Mouse (Mus musculus) midbrain, embryonic 13.5 days (tissue): ENCODE measurements around the gene Fkbp7. TPM values are rescaled to one million over a fixed set of nuclear protein-coding genes. Genes with fewer than 3 reads are reported as not detected.
A peak's percentile ranks its signal among the peaks of the same experiment; 100 is the strongest.

Experiments
- ATAC-seq: fragments of 200-750 bp; cut with Nextera tagmentation; 2 replicates; pipeline ENCODE4 v1.8.0; 2017; ENCODE audit warnings: mild to moderate bottlenecking, moderate TSS enrichment, moderate library complexity
- H3K27ac ChIP-seq: fragments of 300-500 bp; sonication (generic); 2 replicates; pipeline ENCODE4 v1.5.1; 2015; ENCODE audit warnings: inconsistent platforms, mild to moderate bottlenecking, moderate library complexity
- H3K27me3 ChIP-seq: fragments of 300-500 bp; sonication (generic); 2 replicates; pipeline ENCODE4 v1.6.1; 2015; ENCODE audit warnings: mild to moderate bottlenecking, inconsistent platforms
- H3K36me3 ChIP-seq: fragments of 300-500 bp; sonication (generic); 2 replicates; pipeline ENCODE4 v1.6.1; 2015; ENCODE audit warnings: mild to moderate bottlenecking, inconsistent platforms
- H3K4me1 ChIP-seq: fragments of 300-500 bp; sonication (generic); replicated peaks from 2 replicates; pipeline ENCODE4 v1.6.1; 2015; ENCODE audit warnings: inconsistent platforms
- H3K4me2 ChIP-seq: fragments of 300-500 bp; sonication (generic); replicated peaks from 2 replicates; pipeline ENCODE4 v1.6.1; 2015; ENCODE audit warnings: moderate library complexity, mild to moderate bottlenecking, inconsistent platforms
- H3K4me3 ChIP-seq: fragments of 300-500 bp; sonication (generic); replicated peaks from 2 replicates; pipeline ENCODE4 v1.5.1; 2015; ENCODE audit warnings: mild to moderate bottlenecking, inconsistent platforms
- H3K9ac ChIP-seq: fragments of 300-500 bp; sonication (generic); replicated peaks from 2 replicates; pipeline ENCODE4 v1.6.1; 2015; ENCODE audit warnings: mild to moderate bottlenecking, inconsistent platforms
- H3K9me3 ChIP-seq: fragments of 300-500 bp; sonication (generic); 2 replicates; pipeline ENCODE4 v1.6.1; 2016; ENCODE audit warnings: mild to moderate bottlenecking, inconsistent platforms
- WGBS: fragments of 180-500 bp; shearing (Covaris S2); methylation state at CpG from one replicate; pipeline ENCODE4 v1.1.7; 2015; 5-methylcytosine and 5-hydroxymethylcytosine counted together
- polyA plus RNA-seq: library from polyadenylated mRNA; unstranded; fragments of >200 nt; fragmentation: Nextera tagmentation; extraction: Ambion mirVana; gene quantifications from 2 replicates; pipeline ENCODE4 v1.2.1, GENCODE M21; 2015

Fkbp7 gene
- polyA plus RNA-seq, 1 experiment from 2014 or later, result 15.0 TPM

DNA sequence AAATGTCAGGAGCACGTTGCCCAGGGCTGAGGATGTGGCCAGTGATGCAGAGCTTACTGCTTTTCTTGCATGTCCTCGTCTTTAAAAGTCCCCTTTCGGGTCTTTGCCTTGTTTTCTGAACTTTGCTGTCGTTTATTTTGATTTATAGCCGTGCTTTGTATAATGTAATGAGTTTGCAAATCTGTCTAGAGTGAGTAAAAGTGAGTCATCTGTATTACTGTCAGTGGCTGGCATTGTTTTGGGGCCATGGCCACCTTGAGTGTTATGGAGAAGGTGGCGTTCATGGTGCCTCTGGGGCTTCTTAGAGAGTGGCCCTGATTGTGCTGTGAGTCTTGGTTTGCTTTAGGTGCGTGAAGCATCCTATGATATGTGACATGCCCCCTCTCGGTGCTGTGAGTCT, 9.4 kb upstream of the Fkbp7 start:
- H3K9me3 ChIP-seq, result no peaks in the 10 kb centered on the region
- ATAC-seq, result no peak
- no peaks in the 10 kb centered on the region for H3K27me3 ChIP-seq
- H3K4me2 ChIP-seq, result no peak overlapping the region
- H3K4me1 ChIP-seq, result 0 out of 2 replicates have a peak, but pooled peaks cover 2% of the 10 kb centered on the region
- H3K27ac ChIP-seq, result no peak overlapping the region
- H3K9ac ChIP-seq, result no peak overlapping the region
- WGBS, result 95% methylated on average over 8 of the region's 8 CpGs
- no peak overlapping the region for H3K4me3 ChIP-seq
- H3K36me3 ChIP-seq, result peaks cover 53% of the 10 kb centered on the region

DNA sequence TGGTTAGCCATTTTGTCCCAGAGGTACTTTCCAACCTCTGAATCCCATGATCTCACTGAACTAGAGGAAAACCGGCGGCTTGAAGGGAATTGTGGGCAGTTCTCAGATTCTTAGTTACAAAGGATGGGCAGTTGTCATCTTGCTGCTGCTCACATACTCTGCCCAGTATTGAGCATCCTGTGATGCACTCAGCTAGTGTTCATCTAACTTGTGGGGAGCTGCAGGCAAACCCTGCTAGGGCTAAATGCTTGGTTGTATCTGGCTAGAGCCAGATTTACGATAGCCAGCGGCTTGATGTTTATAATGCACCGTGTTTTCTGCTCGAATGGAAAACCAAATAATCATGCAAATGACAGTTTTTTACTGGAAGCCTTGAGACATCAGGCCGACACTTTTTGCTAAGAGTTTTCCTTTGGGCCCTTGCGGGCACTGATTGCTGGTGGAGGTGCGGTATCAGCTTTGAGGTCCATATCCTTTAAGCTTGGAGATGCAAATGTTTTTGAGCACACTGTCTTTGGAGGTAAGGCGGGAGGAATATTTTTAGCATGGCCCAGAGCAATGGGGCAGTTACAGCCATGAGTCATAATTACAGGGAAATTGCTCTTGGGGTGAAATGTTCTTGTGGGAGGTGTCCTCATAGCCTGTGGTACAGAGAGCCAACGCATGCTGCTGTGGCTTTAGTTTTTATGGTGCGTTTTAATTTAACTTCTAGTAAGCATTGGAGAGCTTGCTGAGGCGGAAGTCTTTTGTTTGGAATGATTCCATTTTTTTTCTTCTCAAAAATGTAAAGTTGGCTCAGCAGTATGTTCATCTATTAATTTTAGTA, 3.7 kb upstream of the Fkbp7 start:
- H3K4me2 ChIP-seq, result peak overlapping the region; percentile 75
- H3K36me3 ChIP-seq, result peaks cover 8% of the 10 kb centered on the region; the same call in 1 of the 2 replicates
- WGBS, result 69% methylated on average over 13 of the region's 13 CpGs
- no peaks in the 10 kb centered on the region for H3K9me3 ChIP-seq
- no peak for ATAC-seq
- H3K9ac ChIP-seq, result peak overlapping the region; percentile 88
- H3K4me1 ChIP-seq, result peaks cover 26% of the 10 kb centered on the region
- peak overlapping the region; percentile 92 for H3K4me3 ChIP-seq
- no peaks in the 10 kb centered on the region for H3K27me3 ChIP-seq
- no peak overlapping the region for H3K27ac ChIP-seq

DNA sequence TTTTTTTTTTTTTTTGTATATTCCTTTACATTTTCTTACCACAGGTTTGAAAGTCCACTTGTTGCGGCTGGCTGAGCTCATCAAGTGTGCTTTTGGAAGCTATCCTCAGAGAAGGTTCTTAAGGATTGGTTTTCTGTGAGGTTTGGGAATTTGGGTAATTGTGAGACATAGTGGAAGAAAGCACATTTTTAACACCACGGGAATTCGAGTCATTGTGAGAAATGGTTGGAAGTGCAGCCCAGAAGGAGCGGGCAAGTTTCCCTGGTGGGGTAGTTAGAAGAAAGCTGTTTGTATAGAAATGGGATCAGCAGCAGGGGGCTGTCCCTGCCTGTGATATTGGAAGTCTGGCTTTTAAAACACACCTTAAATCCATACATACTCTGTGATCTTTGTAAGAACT, 3.0 kb upstream of the Fkbp7 start:
- WGBS, result 12% methylated on average over 4 of the region's 4 CpGs
- Histone ChIP-seq H3K9me3 (no peaks in the 10 kb centered on the region), H3K27ac (no peak overlapping the region), H3K4me3 (peak overlapping the region; percentile 92), H3K36me3 (peaks cover 6% of the 10 kb centered on the region; the same call in 1 of the 2 replicates), H3K4me2 (peak overlapping the region; percentile 75), H3K27me3 (no peaks in the 10 kb centered on the region), H3K9ac (peak overlapping the region; percentile 88), H3K4me1 (peaks cover 28% of the 10 kb centered on the region)
- ATAC-seq, result no peak

DNA sequence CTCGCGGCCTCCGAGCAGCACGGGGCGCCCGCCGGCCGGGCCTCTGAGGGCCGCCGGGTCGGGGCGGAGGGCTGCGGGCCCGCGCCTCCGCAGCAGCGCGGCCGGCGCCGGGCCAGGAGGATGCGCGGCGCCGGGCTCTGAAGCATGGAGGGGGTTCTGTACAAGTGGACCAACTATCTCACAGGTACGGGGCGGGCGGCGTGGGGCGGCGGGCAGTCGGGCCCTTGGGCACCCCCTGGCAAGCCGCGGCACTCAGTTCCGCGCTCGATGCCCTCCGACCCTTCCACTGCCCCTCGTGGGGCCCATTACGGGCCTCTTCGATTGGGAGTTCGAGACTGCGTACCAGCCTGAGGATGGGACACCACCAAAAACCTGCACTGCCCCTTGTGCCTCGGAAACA, 2.5 kb upstream of the Fkbp7 start:
- peak; percentile 74 for ATAC-seq
- WGBS, result 3% methylated on average over 40 of the region's 44 CpGs
- H3K4me3 ChIP-seq, result peak overlapping the region; percentile 92

DNA sequence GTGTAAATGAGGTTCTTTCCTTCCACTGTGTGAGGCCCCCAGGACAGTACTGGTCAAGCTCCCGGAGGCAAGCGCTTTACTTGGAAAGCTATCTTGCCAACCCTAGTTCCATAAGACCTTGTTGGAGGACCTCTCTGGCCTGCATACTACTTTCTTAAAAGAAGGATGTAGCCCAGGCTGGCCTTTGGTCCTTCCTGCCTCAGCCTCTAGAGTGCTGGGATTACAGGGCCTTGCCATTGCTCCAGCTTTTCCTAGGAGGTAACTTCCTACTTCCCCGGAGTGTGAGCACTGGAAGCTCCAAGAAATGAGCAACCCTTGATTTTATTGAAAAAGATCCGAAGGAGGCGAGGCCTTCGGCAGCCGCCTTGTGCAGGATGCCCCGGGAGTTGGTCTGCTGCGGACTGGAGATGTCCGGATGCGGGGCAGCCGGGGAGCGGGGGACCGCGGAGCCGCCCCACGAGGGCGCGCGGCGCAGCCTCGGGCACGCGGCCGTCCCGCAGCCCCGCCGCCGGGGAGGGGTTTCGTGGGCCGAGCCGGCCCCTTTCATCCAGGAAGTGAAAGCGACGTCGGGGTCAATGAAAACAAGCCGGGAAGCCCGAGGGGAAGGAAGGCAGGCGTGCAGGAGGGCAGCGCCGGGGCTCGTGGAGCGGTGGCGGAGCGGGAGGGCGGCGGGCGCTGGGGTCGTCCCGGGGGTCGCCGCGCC, 2.0 kb upstream of the Fkbp7 start, which contains the start of gene Plekha3:
TSS of gene Plekha3 (plus strand) at position 557 of the 703 bp plus-strand sequence.
- peak within 1 kb of the TSS; percentile 82 for H3K27ac ChIP-seq
- no peaks in the 10 kb centered on the region for H3K27me3 ChIP-seq
- 4% methylated on average over 51 of the region's 52 CpGs for WGBS
- peak within 1 kb of the TSS; percentile 88 for H3K9ac ChIP-seq
- peak; percentile 77 for ATAC-seq
- H3K4me2 ChIP-seq, result peak within 1 kb of the TSS; percentile 75
- H3K9me3 ChIP-seq, result no peaks in the 10 kb centered on the region
- peak within 1 kb of the TSS; percentile 92 for H3K4me3 ChIP-seq
- peaks cover 28% of the 10 kb centered on the region for H3K4me1 ChIP-seq
- peaks cover under 1% of the 10 kb centered on the region; the same call in 1 of the 2 replicates for H3K36me3 ChIP-seq

More for the DNA sequence above, 2.5 kb upstream of the Fkbp7 start:
- peak overlapping the region; percentile 75 for H3K4me2 ChIP-seq
- H3K27ac ChIP-seq, result peak overlapping the region; percentile 82
- peaks cover 5% of the 10 kb centered on the region; the same call in 1 of the 2 replicates for H3K36me3 ChIP-seq
- no peaks in the 10 kb centered on the region for H3K27me3 ChIP-seq
- peak overlapping the region; percentile 88 for H3K9ac ChIP-seq
- peaks cover 28% of the 10 kb centered on the region for H3K4me1 ChIP-seq
- no peaks in the 10 kb centered on the region for H3K9me3 ChIP-seq

DNA sequence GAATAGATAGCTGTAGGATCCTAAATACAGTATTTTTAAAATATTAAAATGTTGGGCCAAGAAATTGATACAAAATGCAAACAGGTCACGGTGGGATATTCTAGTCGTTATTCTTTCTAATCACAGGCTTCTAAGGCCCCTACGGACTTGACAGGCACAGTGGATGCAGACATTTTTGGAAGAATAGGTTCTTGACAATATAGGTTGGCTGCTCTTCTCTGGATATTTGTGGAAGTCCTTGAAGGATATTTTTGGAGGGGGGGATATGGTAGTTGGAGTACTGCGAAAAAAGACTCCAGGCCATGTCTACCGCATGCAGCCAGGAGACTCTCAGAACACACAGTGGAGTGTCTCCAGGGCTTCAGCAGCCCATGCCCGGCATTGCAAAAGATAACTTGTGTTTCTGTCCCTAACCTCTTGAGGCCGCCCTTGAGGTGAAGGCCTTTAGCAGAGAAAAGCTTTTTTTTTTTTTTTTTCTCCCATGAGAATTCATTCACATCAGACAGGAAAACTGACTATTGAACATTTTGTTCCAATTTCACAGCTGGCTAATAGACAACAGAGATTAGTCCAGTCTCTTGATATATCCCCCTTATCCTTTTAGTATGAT, 661 bp upstream of the Fkbp7 start:
- Histone ChIP-seq H3K4me2 (peak overlapping the region; percentile 65), H3K9me3 (no peaks in the 10 kb centered on the region), H3K4me3 (peak overlapping the region; percentile 46), H3K36me3 (no peaks in the 10 kb centered on the region), H3K9ac (no peak overlapping the region), H3K4me1 (peaks cover 28% of the 10 kb centered on the region), H3K27ac (peak overlapping the region; percentile 76; the same call in 1 of the 2 replicates), H3K27me3 (no peaks in the 10 kb centered on the region)
- WGBS, result 31% methylated on average over 7 of the region's 7 CpGs
- no peak for ATAC-seq

DNA sequence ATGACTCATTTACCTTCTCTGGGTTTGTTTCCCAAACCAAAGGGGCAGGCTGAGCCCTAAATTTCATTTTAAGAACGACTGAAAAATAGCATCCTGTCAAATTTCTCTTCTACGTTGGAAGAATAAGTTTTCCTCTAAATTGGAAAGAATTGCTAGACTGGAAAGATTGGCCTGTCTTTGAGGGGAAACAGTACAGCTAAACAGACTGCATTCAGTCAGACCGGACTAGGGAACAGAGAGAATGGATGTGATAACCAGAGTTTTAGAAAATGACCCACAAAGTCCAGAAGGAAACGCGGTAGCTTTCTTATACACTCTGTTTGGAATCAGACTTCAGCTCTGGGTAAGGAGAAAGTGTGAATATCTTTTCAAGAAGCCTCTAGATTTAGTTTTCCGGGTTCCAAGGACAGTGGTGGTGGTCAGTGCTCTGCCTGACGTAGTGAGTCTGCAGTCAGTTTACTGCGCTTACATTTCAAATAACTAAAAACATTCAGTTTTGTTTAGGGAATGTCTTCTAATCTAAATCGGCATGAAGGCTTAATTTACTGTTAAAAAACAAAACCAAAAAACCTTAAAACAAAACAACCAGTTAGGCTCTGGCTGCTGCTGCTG, 676 bp downstream of the Fkbp7 start:
- Histone ChIP-seq H3K36me3 (no peaks in the 10 kb centered on the region), H3K9ac (peak overlapping the region; percentile 65), H3K27me3 (no peaks in the 10 kb centered on the region), H3K9me3 (no peaks in the 10 kb centered on the region), H3K4me1 (peaks cover 27% of the 10 kb centered on the region), H3K4me3 (peak overlapping the region; percentile 46), H3K27ac (peak overlapping the region; percentile 76), H3K4me2 (peak overlapping the region; percentile 65)
- WGBS, result 44% methylated on average over 9 of the region's 9 CpGs
- no peak for ATAC-seq

DNA sequence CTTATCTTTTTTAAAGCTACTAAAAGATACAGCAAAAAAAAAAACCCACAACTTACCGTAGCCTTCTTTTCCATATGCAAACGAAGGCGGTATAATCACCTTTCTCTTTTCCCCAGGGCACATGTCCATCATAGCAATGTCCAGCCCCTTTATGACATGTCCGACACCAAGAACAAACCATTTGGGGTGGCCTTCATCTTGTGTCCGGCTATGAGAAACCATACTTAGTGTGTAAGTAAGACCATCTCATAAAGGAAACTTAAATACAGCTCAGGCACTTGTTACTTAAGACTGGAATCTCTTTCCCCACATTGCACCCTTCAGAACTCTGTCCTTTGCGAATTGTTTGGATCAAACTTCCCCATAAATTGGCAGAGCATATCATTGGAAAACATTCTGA, 1.3 kb downstream of the Fkbp7 start:
- H3K36me3 ChIP-seq, result no peaks in the 10 kb centered on the region
- no peaks in the 10 kb centered on the region for H3K9me3 ChIP-seq
- H3K27ac ChIP-seq, result no peak overlapping the region
- H3K4me3 ChIP-seq, result peak overlapping the region; percentile 46
- peaks cover 22% of the 10 kb centered on the region for H3K4me1 ChIP-seq
- ATAC-seq, result no peak
- 86% methylated on average over 6 of the region's 6 CpGs for WGBS
- peak overlapping the region; percentile 65 for H3K9ac ChIP-seq
- H3K4me2 ChIP-seq, result peak overlapping the region; percentile 65
- H3K27me3 ChIP-seq, result no peaks in the 10 kb centered on the region

DNA sequence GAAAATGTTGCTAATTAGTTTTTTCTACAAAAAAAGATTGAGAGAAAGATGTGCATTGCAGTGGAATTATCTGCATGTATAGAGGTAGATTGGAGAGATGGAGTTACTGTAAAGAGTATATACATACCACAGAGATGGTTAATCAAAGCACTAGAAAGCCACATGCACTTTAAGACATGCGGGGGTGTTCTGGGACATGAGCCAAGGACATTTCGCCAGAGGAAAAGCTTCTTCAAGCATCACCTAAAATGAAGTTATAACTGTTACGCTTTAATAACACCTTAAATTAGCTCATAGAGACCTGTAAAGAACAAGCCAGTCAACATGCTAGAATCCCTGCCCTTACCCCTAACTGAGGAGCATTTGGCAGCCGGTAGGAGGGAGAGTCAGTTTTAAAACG, 5.7 kb downstream of the Fkbp7 start:
- 85% methylated on average over 5 of the region's 5 CpGs for WGBS
- Histone ChIP-seq H3K4me2 (no peak overlapping the region), H3K27me3 (no peaks in the 10 kb centered on the region), H3K27ac (no peak overlapping the region), H3K9ac (no peak overlapping the region), H3K36me3 (peaks cover 24% of the 10 kb centered on the region), H3K9me3 (no peaks in the 10 kb centered on the region), H3K4me1 (peaks cover 10% of the 10 kb centered on the region), H3K4me3 (no peak overlapping the region)
- ATAC-seq, result no peak

DNA sequence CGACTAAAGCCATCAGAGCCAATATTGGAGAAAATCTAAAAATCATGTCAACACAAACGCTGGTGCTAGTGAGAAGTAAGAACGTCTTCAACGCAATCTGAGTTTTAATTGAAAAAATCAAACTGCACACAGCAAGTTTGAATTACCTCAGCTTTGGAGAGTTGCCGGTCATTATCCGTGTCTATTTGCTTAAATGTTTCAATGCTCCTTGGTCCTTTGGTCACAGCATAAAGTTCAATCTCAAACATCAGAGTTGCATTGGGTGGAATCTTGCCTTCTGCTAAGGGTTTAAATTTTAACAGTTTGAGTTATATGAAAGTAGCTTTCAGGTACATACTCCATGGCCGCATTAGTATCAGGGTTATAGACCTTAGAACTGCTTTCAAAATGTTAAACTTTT, 7.4 kb downstream of the Fkbp7 start:
- 96% methylated on average over 7 of the region's 7 CpGs for WGBS
- H3K4me3 ChIP-seq, result no peak overlapping the region
- no peak overlapping the region for H3K4me2 ChIP-seq
- H3K9ac ChIP-seq, result no peak overlapping the region
- H3K36me3 ChIP-seq, result peaks cover 30% of the 10 kb centered on the region
- no peaks in the 10 kb centered on the region for H3K9me3 ChIP-seq
- H3K27me3 ChIP-seq, result no peaks in the 10 kb centered on the region
- ATAC-seq, result no peak
- 0 out of 2 replicates have a peak, but pooled peaks cover 2% of the 10 kb centered on the region for H3K4me1 ChIP-seq
- H3K27ac ChIP-seq, result no peak overlapping the region

DNA sequence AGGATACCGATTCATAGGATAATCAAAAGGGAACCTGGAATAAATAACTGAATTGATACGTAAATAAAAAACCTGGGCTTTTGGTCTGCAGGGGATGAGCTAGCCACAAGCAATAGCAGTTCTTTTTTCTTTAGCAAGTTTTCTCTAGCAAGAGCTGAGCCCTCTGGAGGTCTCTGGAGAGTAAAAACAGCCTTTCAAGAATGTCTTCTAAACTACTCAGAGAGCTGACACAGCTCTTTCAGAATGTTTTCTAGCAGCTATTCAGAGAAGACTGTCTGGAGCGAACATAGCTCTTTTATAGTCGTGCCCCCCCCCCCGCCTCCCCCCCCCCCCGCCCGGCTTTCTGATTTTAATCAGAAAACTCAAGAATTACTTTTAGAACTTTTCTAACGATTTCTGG, 13.5 kb downstream of the Fkbp7 start:
- no peaks in the 10 kb centered on the region for H3K4me1 ChIP-seq
- H3K27me3 ChIP-seq, result no peaks in the 10 kb centered on the region
- H3K4me2 ChIP-seq, result no peak overlapping the region
- peaks cover 23% of the 10 kb centered on the region for H3K36me3 ChIP-seq
- H3K4me3 ChIP-seq, result no peak overlapping the region
- WGBS, result 52% methylated on average over 6 of the region's 8 CpGs
- no peak overlapping the region for H3K9ac ChIP-seq
- ATAC-seq, result no peak
- no peak overlapping the region for H3K27ac ChIP-seq
- no peaks in the 10 kb centered on the region for H3K9me3 ChIP-seq
